Mouse (Mus musculus) olfactory bulb, adult 2 months (tissue): Measurements from ENCODE around the gene AI467606.

Source experiments
- CTCF ChIP-seq: fragments of 200-500 bp; IDR thresholded peaks from 2 replicates; pipeline ENCODE4 v1.5.1; 2012; ENCODE audit warnings: low read depth, mild to moderate bottlenecking, low read length, moderate library complexity; ENCODE audit not compliant: insufficient read depth
- POLR2A ChIP-seq: fragments of 200-500 bp; IDR thresholded peaks from 2 replicates; pipeline ENCODE4 v1.6.1; 2012; ENCODE audit warnings: mild to moderate bottlenecking, low read depth, low read length, moderate library complexity; ENCODE audit not compliant: insufficient read depth

GRCm38 (mm10) chr7:127121061-127121910 is 30.1 kb downstream of the AI467606 start:
- no peak for TF ChIP-seq CTCF
- TF ChIP-seq POLR2A: no peak
